Mouse (Mus musculus): ENCODE results near the gene Katnal1.

Gene Katnal1

DNA sequence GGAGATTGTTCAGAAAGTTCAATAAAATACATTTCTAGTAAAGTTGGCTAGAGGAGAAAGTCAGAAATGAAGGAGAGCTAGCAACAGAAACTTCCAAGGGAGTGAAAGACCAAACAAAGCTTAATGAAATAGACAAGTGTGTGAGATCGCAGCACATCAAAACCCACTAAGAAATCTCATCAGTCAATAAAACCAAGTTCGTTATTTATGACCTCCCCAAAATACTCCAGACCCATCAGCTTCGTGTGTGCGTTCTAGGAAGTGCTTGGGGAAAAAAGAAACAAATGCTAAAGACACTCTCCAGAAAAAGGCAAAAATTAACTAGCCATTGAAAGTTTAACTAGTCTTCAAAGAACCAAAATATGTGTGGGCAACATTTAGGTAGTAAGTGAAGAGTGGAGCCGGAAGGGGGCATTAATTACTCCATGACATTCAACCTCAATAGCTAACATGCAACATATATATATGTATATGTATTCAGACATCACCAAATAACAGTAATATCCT, 1.4 kb downstream of the Katnal1 start:
- DNase-seq (ENCODE audit: low spot score in 2 of 2), result no peak

DNA sequence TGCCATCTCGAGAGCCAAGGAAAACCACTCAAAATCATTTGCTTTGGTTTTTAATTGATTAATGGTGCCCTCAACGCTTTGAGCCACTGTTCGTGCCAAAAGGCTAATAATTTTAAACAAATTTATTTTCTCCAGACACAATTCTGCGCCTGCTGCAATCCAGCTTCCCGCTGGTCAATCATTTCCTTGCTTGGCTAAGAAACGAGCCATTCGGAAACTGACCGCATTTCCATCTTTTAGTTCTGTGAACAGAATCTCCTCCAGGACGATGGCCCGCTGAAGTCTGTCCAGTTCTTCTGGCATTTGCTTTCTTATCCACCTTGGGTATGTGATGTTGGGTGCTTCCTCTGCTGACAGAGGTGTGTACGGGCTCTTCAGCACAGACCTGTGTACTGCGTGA, 4.5 kb downstream of the Katnal1 start:
- DNase-seq (ENCODE audit: low spot score in 2 of 2), result no peak

DNA sequence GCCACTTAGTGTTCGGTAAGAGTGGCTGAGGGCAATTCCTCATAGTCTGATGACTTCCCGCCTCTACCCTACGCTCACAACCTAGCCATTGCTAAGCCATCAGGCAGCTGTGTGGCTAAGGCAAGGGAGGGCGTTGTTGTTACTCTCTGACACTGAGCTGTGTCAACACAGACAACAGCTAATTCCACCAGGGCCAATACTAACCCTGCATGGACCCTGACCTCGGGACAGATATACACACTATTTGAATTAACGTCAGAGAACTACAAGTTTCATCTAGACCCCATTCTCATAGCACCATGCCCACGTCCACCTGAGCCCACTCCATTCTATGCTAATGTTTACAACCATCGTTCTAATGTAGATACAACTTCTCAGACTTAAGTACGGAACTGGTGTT, 5.1 kb downstream of the Katnal1 start:
- DNase-seq (ENCODE audit: low spot score in 2 of 2), result no peak

DNA sequence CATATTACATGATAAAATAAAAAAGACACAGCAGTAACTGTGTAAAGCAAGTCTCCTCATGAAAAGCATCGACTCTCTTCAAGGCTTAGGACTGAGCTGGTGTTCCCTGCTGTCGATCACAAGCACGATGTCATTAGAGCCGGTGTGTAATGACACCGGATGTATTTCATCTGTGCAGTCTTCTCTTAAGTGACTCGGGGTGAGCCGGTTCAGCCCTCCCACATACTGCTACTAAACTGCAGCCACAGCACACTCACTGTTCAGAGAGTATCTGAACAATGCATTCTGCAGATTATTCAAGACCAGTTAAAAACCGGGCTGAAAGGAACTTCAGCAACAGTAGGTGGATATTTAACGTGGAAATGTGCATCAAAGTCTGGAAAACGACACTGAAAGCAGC, 5.7 kb downstream of the Katnal1 start:
- DNase-seq (ENCODE audit: low spot score in 2 of 2), result no peak

DNA sequence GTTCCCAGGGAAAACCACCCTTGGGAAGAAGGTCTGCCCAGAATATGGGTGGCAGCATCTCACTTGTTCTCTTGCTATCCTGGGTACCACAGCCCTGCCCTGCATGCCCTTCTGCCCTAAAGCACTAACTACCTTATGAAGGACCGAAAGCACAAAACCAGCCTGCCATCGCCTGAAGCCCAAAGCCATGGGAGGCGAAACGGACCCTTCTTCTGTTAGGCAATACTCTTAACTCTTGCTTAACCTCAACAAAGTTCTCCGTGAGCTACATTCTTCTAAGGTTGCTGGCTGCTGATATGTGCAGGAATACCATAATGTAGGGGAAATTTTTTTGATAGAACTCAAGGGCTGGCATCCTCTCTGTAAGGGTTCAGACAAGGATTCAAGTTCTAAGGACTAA, 6.3 kb downstream of the Katnal1 start:
- no peak for DNase-seq (ENCODE audit: low spot score in 2 of 2)

DNA sequence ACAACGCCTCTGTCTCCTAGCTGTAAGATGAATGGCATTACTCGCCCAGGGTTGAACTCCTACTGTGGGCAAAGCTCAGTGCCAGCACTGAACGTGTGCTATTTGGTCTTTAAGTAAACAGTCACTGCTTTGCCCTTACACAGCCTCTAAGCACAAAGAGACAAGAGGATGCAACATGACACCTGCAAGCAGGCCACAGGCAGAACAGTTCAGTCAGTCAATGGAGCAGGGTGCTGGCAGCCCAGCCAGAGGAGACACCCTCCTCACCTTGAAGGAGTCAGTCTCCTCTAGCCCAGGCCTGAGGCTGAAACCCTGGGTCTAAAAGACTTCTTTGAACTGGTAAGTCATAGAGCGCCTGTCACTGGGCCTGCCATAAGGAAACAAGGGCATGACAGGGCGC, 11.1 kb downstream of the Katnal1 start:
- DNase-seq (ENCODE audit: low spot score in 2 of 2), result no peak

DNA sequence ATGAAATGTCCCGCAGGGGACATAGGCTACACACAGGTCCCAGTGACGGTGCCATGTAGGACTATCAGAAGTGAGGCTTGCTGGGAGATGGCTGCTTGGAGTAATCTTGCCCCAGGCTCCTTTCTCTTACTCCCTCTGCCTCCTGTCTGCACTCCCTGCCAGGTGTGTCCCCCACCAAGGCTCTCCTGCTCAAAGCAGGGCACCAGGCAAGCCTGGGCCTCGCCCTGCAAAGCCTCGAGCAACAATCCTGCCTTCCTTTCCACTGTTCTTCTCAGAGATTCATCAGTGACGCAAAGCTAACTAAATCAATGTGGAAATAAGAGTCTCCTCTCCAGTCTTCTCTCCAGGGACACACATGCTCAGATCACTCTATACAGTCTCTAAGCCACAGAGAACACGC, 12.3 kb downstream of the Katnal1 start:
- no peak for DNase-seq (ENCODE audit: low spot score in 2 of 2)

DNA sequence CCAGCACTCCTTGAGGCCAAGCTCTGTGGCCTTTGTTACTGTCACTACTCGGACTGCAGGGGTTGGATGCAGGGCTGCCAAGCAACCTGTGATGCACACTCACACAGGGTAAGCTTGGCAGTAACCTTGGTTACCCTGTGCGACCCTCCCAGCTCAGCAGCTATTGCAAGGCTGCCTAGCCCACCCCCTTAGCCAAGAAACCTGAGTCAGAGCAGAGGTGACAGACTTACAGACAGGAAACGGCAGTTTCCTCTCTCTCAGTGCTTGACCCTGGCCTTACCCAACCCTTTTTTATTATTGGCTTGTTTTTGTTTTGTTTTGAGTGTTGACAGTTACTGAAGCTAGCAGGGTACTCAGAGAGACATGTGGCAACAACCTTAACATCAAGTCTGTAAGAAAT, 16.9 kb downstream of the Katnal1 start:
- no peak for DNase-seq (ENCODE audit: low spot score in 2 of 2)

DNA sequence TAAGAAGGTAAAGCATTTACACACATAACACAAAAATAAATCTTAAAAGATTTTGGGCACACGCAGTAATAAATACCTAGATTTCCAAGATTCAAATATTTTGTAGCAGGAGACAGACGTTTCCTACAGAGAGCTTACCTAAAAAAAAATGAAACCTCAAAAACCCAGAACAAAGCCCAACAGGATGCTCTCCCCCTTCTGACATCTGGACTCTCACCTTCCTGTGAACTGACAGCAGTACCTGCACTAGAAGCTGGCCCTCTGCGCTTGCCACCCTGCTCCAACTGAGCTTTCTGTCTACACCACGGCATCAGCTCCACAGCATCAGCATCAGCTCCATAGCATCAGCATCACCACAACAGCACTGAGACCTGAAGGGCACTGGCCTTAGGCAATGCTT, 19.1 kb downstream of the Katnal1 start:
- DNase-seq (ENCODE audit: low spot score in 2 of 2), result no peak

DNA sequence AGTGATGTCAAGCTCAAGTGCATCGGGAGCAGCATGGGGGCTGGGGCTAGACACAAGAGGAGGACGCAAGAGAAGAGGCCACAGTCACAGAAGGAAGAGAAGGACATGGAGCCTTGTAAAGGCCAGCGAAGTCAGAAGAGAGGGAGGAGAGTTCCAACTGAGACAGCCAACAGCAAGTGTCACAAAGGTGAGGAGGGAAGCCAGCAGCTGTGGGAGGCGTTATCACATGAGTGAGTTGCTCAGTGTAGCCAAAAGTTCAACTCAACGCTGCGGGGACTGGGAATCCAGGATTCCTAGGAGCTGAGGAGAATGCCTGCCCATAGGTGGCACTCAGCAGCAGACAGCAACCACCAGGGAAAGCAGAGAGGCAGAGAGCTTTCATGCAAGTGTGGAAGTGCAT, 19.7 kb downstream of the Katnal1 start:
- no peak for DNase-seq (ENCODE audit: low spot score in 2 of 2)

DNA sequence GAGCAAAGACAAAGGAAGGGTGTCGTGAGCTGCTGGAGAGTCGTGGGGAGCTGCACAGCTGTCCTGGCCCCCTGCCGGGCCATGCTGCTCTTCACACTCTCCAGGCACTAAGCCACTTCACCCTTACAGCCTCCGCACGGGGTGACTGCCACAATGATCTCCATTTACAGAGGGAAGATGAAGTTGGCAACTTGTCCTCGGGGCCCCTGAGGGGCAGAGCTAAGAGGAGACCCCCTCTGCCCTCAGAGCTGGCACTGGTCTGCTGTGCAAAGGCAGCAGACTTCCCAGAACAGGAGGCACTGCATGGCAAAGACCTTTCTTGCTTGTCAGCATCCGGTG, 20.1 kb downstream of the Katnal1 start:
- no peak for DNase-seq (ENCODE audit: low spot score in 2 of 2)

DNA sequence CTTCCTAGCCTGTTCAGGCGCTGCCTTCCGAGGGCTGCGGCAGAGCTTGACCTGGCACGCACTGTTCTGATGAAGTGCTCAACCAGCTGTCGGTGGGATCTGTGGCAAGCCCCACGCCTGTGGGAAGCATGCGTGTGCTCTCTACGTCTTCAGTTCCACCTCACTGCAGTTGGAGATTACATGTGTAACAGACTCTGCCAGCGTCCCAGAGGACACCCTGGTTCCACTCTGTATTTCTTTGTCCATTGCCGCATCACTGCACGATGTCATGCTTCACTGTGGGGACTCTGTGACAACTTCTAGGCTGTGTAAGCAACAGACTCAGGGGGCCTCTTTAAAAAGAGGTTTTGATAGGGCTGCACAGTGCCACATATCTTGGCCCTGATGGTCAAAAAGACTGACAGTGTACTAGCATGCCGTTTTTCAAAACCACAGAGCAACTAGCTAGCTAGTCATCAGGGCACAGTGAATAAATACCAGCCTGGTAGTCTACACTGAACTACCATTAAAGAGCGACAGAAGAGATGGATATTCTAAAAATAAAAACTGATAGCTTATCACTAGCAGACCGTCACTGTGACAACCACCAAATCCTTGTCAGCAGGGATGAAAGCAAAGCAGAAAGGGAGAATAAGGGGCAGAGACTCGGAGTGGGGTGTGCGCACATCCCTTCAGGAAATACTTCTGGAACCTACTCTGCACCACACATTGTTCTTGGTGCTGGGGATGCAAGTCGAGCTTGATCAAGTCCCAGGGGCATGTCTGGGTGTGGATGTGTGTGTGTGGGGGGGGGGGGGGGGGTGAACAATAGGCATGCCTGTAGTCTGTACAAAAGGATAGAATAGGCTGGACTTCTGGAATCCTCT, 20.7 kb downstream of the Katnal1 start:
- DNase-seq (ENCODE audit: low spot score in 2 of 2), result no peak

DNA sequence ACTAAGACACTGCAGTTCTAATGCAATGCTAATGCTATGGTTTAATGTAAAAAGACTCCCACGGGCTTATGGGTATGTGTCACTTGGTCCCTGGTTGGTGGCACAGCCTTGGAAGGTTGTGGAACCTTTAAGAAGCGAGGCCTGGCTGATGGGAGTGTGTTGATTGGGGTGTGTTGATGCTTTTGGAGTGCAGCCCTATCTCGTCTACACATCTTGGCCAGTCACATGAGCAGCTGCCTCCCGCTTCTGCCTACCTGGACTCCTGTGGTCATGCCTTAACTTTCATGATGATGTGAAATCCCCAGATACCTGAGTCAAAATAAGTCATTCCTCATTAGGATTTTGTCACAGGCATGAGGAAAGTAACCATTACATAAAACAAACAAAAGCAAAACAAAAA, 22.8 kb downstream of the Katnal1 start:
- no peak for DNase-seq (ENCODE audit: low spot score in 2 of 2)

DNA sequence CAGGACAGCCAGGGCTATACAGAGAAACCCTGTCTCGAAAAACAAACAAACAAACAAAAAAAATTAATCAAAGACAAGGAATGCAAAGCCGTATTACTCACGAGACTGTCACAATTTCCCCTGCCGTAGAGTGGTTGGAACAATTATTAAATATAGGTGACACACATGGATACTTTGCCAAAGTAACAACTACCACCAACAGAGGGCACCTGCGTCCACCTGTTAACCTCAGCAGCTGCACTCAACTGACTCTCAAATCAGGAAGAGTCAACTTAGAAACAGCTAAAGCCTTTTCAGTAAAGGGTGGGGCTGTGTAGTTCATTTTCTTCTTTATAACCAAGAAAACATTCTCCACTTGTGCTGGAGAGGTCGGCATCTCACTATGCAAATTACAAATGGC, 24.3 kb downstream of the Katnal1 start:
- no peak for DNase-seq (ENCODE audit: low spot score in 2 of 2)

DNA sequence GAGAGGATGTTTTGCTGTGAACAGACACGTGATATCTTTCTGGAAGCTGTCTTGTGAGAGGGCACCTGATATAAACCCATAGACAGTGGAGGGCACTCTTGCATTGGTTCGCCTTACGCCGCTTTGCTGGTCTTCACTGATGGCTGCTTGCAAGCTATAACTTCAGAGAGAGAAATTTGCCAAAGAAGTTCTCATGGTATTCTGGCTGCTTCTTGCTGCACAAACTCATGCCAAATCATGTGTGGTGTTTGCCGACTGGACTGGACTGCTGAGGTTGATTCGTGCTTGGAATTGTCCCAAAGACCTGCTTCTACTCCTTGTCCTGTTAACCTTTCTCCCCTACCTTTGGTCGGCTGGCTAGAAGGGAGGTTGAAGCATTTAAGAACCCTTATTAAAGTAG, 29.8 kb downstream of the Katnal1 start:
- DNase-seq (ENCODE audit: low spot score in 2 of 2), result no peak

DNA sequence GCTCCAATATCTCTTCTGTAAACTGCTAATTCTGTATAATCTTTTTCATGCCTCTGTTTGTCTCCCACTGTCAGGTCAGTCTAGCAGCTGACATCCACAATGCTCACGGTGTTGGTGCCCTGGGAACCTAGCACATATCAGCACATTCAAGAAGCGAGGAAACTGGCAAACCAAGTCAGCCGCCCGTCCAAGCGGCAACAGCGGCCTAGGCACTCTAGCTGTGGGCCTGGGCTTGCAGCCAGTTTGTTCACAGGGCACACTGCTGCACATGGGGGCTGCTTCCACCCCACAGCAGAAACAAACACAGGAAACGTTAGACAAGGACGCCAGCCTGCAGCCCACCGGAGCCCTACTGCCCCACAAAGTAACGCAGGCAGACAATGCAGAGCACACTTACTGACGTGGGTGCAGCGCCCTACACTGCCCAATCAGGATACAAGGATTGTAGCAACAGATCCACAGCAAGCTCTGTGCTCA, 31.1 kb downstream of the Katnal1 start:
- no peak for DNase-seq (ENCODE audit: low spot score in 2 of 2)

DNA sequence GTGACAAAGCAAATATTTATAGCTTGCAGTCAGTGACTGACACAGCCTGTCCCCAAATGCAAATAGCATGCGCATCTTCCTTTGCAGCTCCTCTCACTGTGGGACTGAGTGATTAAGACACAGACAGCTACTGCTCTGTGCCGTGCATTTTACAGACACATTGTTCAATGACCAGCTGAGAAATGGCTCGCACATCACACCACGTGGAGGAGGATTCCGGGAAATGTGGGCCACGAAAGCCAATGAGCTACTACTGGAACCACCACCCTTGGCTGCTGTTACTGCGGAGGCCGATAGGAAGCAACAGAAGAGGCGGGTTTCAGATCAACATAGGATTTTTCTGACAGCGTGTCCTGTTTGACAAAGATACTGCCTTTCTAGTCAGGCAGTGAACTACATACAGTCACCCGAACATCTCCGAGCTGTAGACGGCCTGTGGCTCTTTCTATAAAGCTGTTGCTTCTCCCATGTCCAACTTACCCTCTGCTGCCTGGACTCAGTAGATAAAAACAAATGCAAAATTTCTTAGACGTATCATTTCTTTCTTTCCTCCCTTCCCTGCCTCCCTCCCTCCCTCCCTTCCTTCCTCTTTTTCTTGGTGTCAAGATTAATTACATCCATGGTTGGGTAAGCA, 31.9 kb downstream of the Katnal1 start:
- DNase-seq (ENCODE audit: low spot score in 2 of 2), result no peak

DNA sequence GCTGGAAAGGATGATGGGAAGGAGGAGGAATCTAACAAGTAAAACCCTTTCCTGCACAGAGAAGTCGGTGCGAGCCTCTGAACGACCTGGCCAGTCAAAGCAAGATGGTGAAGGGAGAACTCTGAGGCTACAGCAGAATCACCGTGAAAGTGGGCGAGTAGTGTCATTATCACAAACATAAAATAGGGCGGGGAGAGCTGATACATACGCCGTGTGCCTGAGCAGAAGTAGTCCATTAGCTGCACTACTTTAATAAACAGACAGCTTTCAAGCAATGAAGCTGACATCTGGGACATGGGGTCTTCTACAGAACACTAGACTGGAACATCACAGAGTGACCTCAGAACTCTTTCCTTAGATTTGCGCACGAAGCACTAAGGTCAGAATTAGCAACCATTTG, 32.6 kb downstream of the Katnal1 start:
- DNase-seq (ENCODE audit: low spot score in 2 of 2), result no peak

DNA sequence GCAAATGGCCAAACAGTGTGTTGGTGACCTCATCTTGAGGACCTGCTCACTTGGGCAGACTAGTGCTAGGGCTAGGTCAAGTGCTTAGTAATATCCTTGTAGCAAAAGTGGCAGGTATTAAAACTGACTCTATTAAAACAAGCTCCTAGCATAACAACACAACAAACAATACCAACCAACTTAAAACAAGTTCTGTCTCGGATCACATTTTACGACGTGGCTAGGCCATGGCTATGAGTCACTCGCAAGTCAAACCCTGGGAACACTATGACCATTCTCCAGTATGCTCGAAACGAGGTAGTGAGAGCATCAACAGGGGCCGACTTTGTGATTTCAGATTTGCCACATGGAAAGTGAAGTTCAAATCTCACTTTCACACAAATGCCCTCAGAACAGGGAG, 33.3 kb downstream of the Katnal1 start:
- no peak for DNase-seq (ENCODE audit: low spot score in 2 of 2)

DNA sequence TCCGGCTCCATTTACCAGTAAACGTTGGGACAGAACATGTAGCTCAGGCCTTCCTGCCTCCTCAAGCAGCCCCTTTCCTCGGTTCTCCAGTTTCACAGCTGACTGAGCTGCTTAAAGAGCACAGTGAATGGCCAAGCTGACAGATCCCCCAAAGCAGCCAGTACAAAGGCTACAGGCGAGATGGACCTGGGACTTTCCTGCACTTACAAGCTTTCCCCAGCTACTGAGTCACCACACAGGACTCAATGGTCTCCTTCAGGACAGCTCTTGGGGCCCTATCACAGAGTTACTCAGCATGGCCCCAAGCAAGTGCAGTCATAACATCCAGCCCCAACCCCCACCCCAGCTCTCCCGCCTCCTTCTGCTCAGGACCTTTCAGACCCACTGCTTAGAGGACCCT, 34.1 kb downstream of the Katnal1 start:
- no peak for DNase-seq (ENCODE audit: low spot score in 2 of 2)

DNA sequence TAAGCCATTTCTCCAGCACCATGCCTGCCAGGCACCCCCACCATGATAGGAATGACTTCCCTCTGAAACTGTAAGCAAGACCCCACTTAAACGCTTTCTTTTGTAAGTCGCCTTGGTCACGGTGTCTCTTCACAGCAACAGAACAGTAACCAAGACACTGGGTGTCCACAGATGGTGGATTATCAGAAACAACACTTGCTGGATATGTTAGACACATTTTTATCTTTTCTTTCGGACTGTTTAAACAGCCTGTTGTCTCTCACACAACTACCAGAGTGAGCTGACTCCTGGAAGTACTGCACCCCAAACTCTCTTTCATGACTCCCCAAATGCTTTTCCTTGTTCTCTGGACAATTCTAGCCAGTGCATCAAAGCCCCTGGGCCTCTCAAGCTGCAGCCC, 38.9 kb downstream of the Katnal1 start:
- DNase-seq (ENCODE audit: low spot score in 2 of 2), result no peak

DNA sequence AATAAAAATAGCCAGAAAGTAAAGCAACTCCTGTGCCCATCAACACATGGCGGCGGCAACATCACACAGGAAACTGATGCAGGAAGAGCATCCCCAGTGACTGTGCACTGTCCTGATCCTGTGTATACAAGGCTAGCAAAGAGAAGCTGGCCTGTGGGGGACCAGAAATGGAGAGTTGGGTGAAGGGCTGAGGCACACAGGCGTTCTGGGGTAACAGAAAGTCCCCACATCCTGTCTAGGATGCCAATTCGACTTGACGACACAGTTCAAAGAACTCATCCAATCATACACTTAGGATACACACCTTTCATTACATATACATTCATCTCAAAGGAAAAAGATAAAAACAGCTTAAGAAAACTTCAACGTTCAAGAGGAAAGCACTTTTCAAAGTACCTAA, 41.1 kb downstream of the Katnal1 start:
- DNase-seq (ENCODE audit: low spot score in 2 of 2), result no peak
